Mouse (Mus musculus): ENCODE measurements at regions not wholly inside any gene's neighbourhood (a gene's known extent, or its start where the extent isn't known, plus 50 kb on each side); places are given as distances from the start of the nearest gene placed in this dataset.

- DNase-seq (ENCODE audit: low spot score in 2 of 2): peak; percentile 61 to 73
These were observed 181.4 kb upstream of the Mkln1 start for GRCm38 (mm10) chr6:31217060-31217541.

- DNase-seq (ENCODE audit: low spot score in 2 of 2): peak; percentile 68 to 76
These were observed 180.8 kb upstream of the Mkln1 start for GRCm38 (mm10) chr6:31217641-31218138.

- peak; percentile 85 for DNase-seq (ENCODE audit: low spot score in 2 of 2)
These were observed 180.3 kb upstream of the Mkln1 start for GRCm38 (mm10) chr6:31218139-31218750.

- DNase-seq (ENCODE audit: low spot score in 2 of 2): no peak
These were observed 179.7 kb upstream of the Mkln1 start for GRCm38 (mm10) chr6:31218880-31219279.

GRCm38 (mm10) chr6:31219736-31220135 lies 178.8 kb upstream of the Mkln1 start:
- DNase-seq (ENCODE audit: low spot score in 2 of 2): no peak

- peak; percentile 84 to 89 for DNase-seq (ENCODE audit: low spot score in 2 of 2)
These were observed 178.2 kb upstream of the Mkln1 start for GRCm38 (mm10) chr6:31220184-31220931.

GRCm38 (mm10) chr6:31221490-31221889 lies 177.0 kb upstream of the Mkln1 start:
- peak; percentile 71 for DNase-seq (ENCODE audit: low spot score in 2 of 2)

- DNase-seq (ENCODE audit: low spot score in 2 of 2): peak in 1 of 2 experiments; percentile 42
These were observed 176.4 kb upstream of the Mkln1 start for GRCm38 (mm10) chr6:31222024-31222579.

- no peak for DNase-seq (ENCODE audit: low spot score in 2 of 2)
These were observed 171.1 kb upstream of the Mkln1 start for GRCm38 (mm10) chr6:31227406-31227805.

- DNase-seq (ENCODE audit: low spot score in 2 of 2): no peak
These were observed 170.5 kb upstream of the Mkln1 start for GRCm38 (mm10) chr6:31228061-31228460.

GRCm38 (mm10) chr6:31231821-31232220 lies 166.7 kb upstream of the Mkln1 start:
- no peak for DNase-seq (ENCODE audit: low spot score in 2 of 2)

GRCm38 (mm10) chr6:31233252-31233993 lies 165.1 kb upstream of the Mkln1 start:
- no peak for DNase-seq (ENCODE audit: low spot score in 2 of 2)

GRCm38 (mm10) chr6:31240051-31240450 lies 158.5 kb upstream of the Mkln1 start:
- no peak for DNase-seq (ENCODE audit: low spot score in 2 of 2)

- no peak for DNase-seq (ENCODE audit: low spot score in 2 of 2)
These were observed 148.0 kb upstream of the Mkln1 start for GRCm38 (mm10) chr6:31250526-31250925.

- DNase-seq (ENCODE audit: low spot score in 2 of 2): peak; percentile 28 to 59
These were observed 145.1 kb upstream of the Mkln1 start for GRCm38 (mm10) chr6:31253251-31253935.

GRCm38 (mm10) chr6:31260645-31261345 lies 137.7 kb upstream of the Mkln1 start:
- DNase-seq (ENCODE audit: low spot score in 2 of 2): peak; percentile 44 to 46

- DNase-seq (ENCODE audit: low spot score in 2 of 2): peak; percentile 55 to 76
These were observed 136.6 kb upstream of the Mkln1 start for GRCm38 (mm10) chr6:31261797-31262540.

GRCm38 (mm10) chr6:31262651-31263050 lies 135.9 kb upstream of the Mkln1 start:
- DNase-seq (ENCODE audit: low spot score in 2 of 2): no peak

- DNase-seq (ENCODE audit: low spot score in 2 of 2): no peak
These were observed 134.7 kb upstream of the Mkln1 start for GRCm38 (mm10) chr6:31263821-31264220.
